Comparison of ENCODE assay signal across 22 mouse cellular contexts in genomic region chr12:83380016-83380415, GRCm38 (mm10).
"Had no signal": no experiment of that assay in that cellular context is flagged by ENCODE, and none has a peak within 500 bp of the region (broad histone marks: within the 10 kb centered on the region; RNA-seq: fewer than 3 reads in every experiment).

No protein-coding gene starts in this region.

- ATAC-seq: liver, embryonic 12.5 days; midbrain, embryonic 15.5 days had no signal

- H3K4me3 ChIP-seq: layer of hippocampus, adult 2 months; limb, embryonic 10.5 days; limb, embryonic 13.5 days; liver, embryonic 12.5 days; liver, embryonic 15.5 days; lung, embryonic 15.5 days; midbrain, embryonic 15.5 days; neural tube, embryonic 12.5 days; neural tube, embryonic 15.5 days had no signal

- DNase-seq: layer of hippocampus, adult 9-11 months; liver; lung, adult 18-20 months; lung, postnatal 10 days; lung, postnatal 4 days; right cerebral cortex, adult 18-20 months; right cerebral cortex, postnatal 14 days; right cerebral cortex, postnatal 4 days; thymus, adult 2 months; thymus, postnatal 14 days; thymus, postnatal 4 days had no signal

- H3K4me1 ChIP-seq: limb, embryonic 13.5 days; lung, embryonic 15.5 days; midbrain, embryonic 15.5 days; neural tube, embryonic 12.5 days had no signal

- H3K9me3 ChIP-seq: limb, embryonic 10.5 days; limb, embryonic 13.5 days; liver, embryonic 12.5 days; liver, embryonic 15.5 days; lung, embryonic 15.5 days; midbrain, embryonic 15.5 days; neural tube, embryonic 12.5 days; neural tube, embryonic 15.5 days had no signal

- H3K27ac ChIP-seq: layer of hippocampus, adult 2 months; limb, embryonic 10.5 days; limb, embryonic 13.5 days; liver, embryonic 12.5 days; liver, embryonic 15.5 days; lung, embryonic 15.5 days; midbrain, embryonic 15.5 days; neural tube, embryonic 12.5 days; neural tube, embryonic 15.5 days; stomach, postnatal 0 days had no signal

- H3K36me3 ChIP-seq: limb, embryonic 10.5 days; limb, embryonic 13.5 days; liver, embryonic 12.5 days; liver, embryonic 15.5 days; lung, embryonic 15.5 days; midbrain, embryonic 15.5 days; neural tube, embryonic 12.5 days; neural tube, embryonic 15.5 days had no signal

- H3K4me2 ChIP-seq: limb, embryonic 13.5 days; liver, embryonic 12.5 days; liver, embryonic 15.5 days; lung, embryonic 15.5 days; midbrain, embryonic 11.5 days; midbrain, embryonic 15.5 days; neural tube, embryonic 12.5 days; neural tube, embryonic 15.5 days had no signal

- H3K9ac ChIP-seq: limb, embryonic 13.5 days; liver, embryonic 12.5 days; liver, embryonic 15.5 days; lung, embryonic 15.5 days; midbrain, embryonic 15.5 days; neural tube, embryonic 12.5 days; neural tube, embryonic 15.5 days had no signal

- H3K27me3 ChIP-seq: liver, embryonic 12.5 days; liver, embryonic 15.5 days; lung, embryonic 15.5 days; midbrain, embryonic 15.5 days; neural tube, embryonic 12.5 days; neural tube, embryonic 15.5 days had no signal
